Mouse (Mus musculus): ENCODE measurements around the gene Tff3.

DNA sequence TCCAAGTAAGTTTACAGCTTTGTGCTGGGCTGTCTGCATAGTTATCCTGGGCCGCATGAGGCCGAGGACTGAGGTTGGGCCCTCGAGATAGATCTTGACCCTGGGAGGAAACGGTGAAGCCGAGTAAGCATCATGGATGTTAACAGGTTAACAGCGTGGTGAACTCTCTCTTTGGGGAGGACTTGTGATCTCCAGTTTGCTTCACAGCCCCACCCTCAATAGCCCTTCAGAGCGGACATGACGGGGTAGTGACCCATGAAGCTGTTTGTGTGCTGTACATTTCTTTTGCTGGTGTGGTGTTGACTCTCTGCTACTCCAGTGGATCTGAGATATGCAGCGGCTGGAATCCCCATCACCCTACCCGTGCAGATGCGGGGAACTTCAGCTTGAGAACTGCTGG lies 50.9 kb downstream of the Tff3 start:
- TF ChIP-seq POLR2A (IDR thresholded peaks at IDR 0.05; ENCODE audit: borderline replicate concordance, extremely low read depth, insufficient read depth, insufficient read length, poor library complexity, severe bottlenecking) (no peak), CTCF (IDR thresholded peaks at IDR 0.05; ENCODE audit: borderline replicate concordance, extremely low read depth, insufficient read depth, insufficient read length) (no peak)
